8 mouse cellular contexts compared by ENCODE assay signal in genomic region chr7:79515221-79515743, GRCm38 (mm10). TPM values are rescaled to one million over a fixed set of nuclear protein-coding genes. Genes with fewer than 3 reads are reported as not detected.
DNase-seq lines count a peak whose midpoint lies in the region; ATAC-seq and TF ChIP-seq lines count a peak whose summit lies in the region.

No protein-coding gene starts in this region.

- peaks cover 20% of the 10 kb centered on the region; the same call in 1 of the 2 replicates for H3K36me3 ChIP-seq in hindbrain, embryonic 14.5 days (replicated peaks; ENCODE audit: control insufficient read depth, insufficient read depth)
- H3K36me3 ChIP-seq in neural tube, embryonic 12.5 days, result no peaks in the 10 kb centered on the region

- intact Hi-C loops in left cerebral cortex, adult 2 months (cut with DNase I), result no loop called here

- WGBS in hindbrain, embryonic 14.5 days, result 2% methylated on average over 56 of the region's 57 CpGs
- 1% methylated on average over 57 of the region's 57 CpGs for WGBS in neural tube, embryonic 12.5 days

- peaks cover 6% of the 10 kb centered on the region; the same call in 1 of the 2 replicates for H3K27me3 ChIP-seq in hindbrain, embryonic 14.5 days (ENCODE audit: control insufficient read depth, insufficient read depth, low read length)
- peaks cover 28% of the 10 kb centered on the region for H3K27me3 ChIP-seq in neural tube, embryonic 12.5 days (replicated peaks)

- no peaks in the 10 kb centered on the region for H3K9me3 ChIP-seq in hindbrain, embryonic 14.5 days (ENCODE audit: control insufficient read depth, low read length)
- H3K9me3 ChIP-seq in neural tube, embryonic 12.5 days, result no peaks in the 10 kb centered on the region

- peaks cover 87% of the 10 kb centered on the region for H3K4me1 ChIP-seq in hindbrain, embryonic 14.5 days (replicated peaks; ENCODE audit: control insufficient read depth, insufficient read depth, low read length)
- H3K4me1 ChIP-seq in neural tube, embryonic 12.5 days, result peaks cover 79% of the 10 kb centered on the region

- peak overlapping the region; percentile 80 for H3K9ac ChIP-seq in hindbrain, embryonic 14.5 days
- peak overlapping the region; percentile 100 for H3K9ac ChIP-seq in neural tube, embryonic 12.5 days

- no peak for ATAC-seq in hindbrain, embryonic 14.5 days (ENCODE audit: low FRiP score)
- ATAC-seq in neural tube, embryonic 12.5 days (ENCODE audit: low FRiP score, low read depth), result no peak

- TF ChIP-seq CTCF in left cerebral cortex, adult 2 months (IDR thresholded peaks at IDR 0.05), result no peak

- H3K27ac ChIP-seq in left cerebral cortex, adult 2 months, result peak overlapping the region; percentile 95
- H3K27ac ChIP-seq in hindbrain, embryonic 14.5 days, result peak overlapping the region; percentile 99
- H3K27ac ChIP-seq in neural tube, embryonic 12.5 days, result peak overlapping the region; percentile 99

- H3K4me3 ChIP-seq in left cerebral cortex, adult 2 months, result peak overlapping the region; percentile 32
- peak overlapping the region; percentile 28 for H3K4me3 ChIP-seq in hindbrain, embryonic 14.5 days (replicated peaks; ENCODE audit: low read length)
- H3K4me3 ChIP-seq in neural tube, embryonic 12.5 days, result peak overlapping the region; percentile 36

- peak; percentile 61 to 65 for DNase-seq in left cerebral cortex, adult 2 months (ENCODE audit: extremely low spot score in 1 of 2, low spot score in 2 of 2)
- DNase-seq in left cerebral cortex, adult 8-10 months (ENCODE audit: low spot score in 2 of 2), result no peak
- peak; percentile 82 to 83 for DNase-seq in cerebellum, postnatal 25 days
- peak; percentile 61 for DNase-seq in hindbrain, embryonic 14.5 days (ENCODE audit: low spot score)
- DNase-seq in layer of hippocampus, adult 9-11 months, result no peak
- no peak for DNase-seq in layer of hippocampus, adult 11-12 months (ENCODE audit: low spot score)
- no peak for DNase-seq in kidney, postnatal 10 days

- H3K4me2 ChIP-seq in hindbrain, embryonic 14.5 days (replicated peaks), result peak overlapping the region; percentile 68
- H3K4me2 ChIP-seq in neural tube, embryonic 12.5 days (replicated peaks), result peak overlapping the region; percentile 65

RNA-seq across cellular contexts. Expression of gene Polg, which starts 49.1 kb away (rescaled TPM):
- 100 to 1,000 TPM in 1 of 2 experiments, 10 to 100 TPM in 1; 86.7 to 100 TPM for total RNA-seq in left cerebral cortex, adult 2 months (2021)
- 100 to 1,000 TPM in 1 of 4 experiments, 10 to 100 TPM in 3; 81.6 to 112 (median 91.0) TPM for total RNA-seq in left cerebral cortex, adult 8-10 months (2022)
- polyA plus RNA-seq in hindbrain, embryonic 14.5 days (2014; fragmentation: Nextera tagmentation; extraction: Ambion mirVana), result 26.3 and 28.9 TPM in 2 replicates
- polyA plus RNA-seq in neural tube, embryonic 12.5 days (2016; fragmentation: Nextera tagmentation; extraction: Ambion mirVana), result 45.6 and 48.5 TPM in 2 replicates

Comparison
In these comparisons a context has a peak if more than half of its experiments do, and no peak if none do; other contexts are left out.
1. DNase-seq: peak in left cerebral cortex, adult 2 months (2 of 2), cerebellum, postnatal 25 days (2 of 2) and hindbrain, embryonic 14.5 days (single experiment); none in left cerebral cortex, adult 8-10 months (0 of 2), layer of hippocampus, adult 9-11 months (single experiment), layer of hippocampus, adult 11-12 months (single experiment) and kidney, postnatal 10 days (single experiment).
2. Peak in every context shown above with its lines, with median percentiles within 50 percentile points of each other: H3K27ac ChIP-seq and H3K4me3 ChIP-seq.